Mouse (Mus musculus) erythroblast, adult 5-6 weeks (primary cell): ENCODE data around the gene Eln. TPM values are rescaled to one million over a fixed set of nuclear protein-coding genes. Genes with fewer than 3 reads are reported as not detected.

Source experiments
- total RNA-seq, 2 experiments: library from RNA; stranded (forward) in 1 of 2; stranded (reverse) in 1 of 2; fragments of 150-400 nt in 1 of 2; fragments of 200-764, 138-1000 nt in 1 of 2; gene quantifications; 2 replicates each; pipeline versions ENCODE4 v1.2.3 to v1.2.4; 2015 to 2017; ENCODE audit warnings: low replicate concordance in 2 of 2

The Eln gene
- total RNA-seq, 2 experiments from 2014 or later: not detected

Other genes with a start within 250 kb of the Eln start
- 0.21 and 0.96 TPM in 2 replicates for gene Clip2, start 194.9 kb downstream of the Eln start, total RNA-seq (2015; ENCODE audit: low replicate concordance)
- gene Clip2, start 194.9 kb downstream of the Eln start, total RNA-seq (2017; ENCODE audit: low replicate concordance): 2.1 and 4.0 TPM in 2 replicates
- 0.84 TPM in 1 of 2 replicates, not detected in the other for gene Syna, start 187.2 kb downstream of the Eln start, total RNA-seq (2015; ENCODE audit: low replicate concordance)
- not detected in 2 replicates for gene Syna, start 187.2 kb downstream of the Eln start, total RNA-seq (2017; ENCODE audit: low replicate concordance)
- 26.7 and 51.0 TPM in 2 replicates for gene Rfc2, start 166.0 kb downstream of the Eln start, total RNA-seq (2015; ENCODE audit: low replicate concordance)
- 14.7 and 23.7 TPM in 2 replicates for gene Rfc2, start 166.0 kb downstream of the Eln start, total RNA-seq (2017; ENCODE audit: low replicate concordance)
- 1.5 and 5.0 TPM in 2 replicates for gene Lat2, start 132.3 kb downstream of the Eln start, total RNA-seq (2015; ENCODE audit: low replicate concordance)
- 7.5 and 10.9 TPM in 2 replicates for gene Lat2, start 132.3 kb downstream of the Eln start, total RNA-seq (2017; ENCODE audit: low replicate concordance)
- 63.7 and 79.4 TPM in 2 replicates for gene Eif4h, start 107.8 kb downstream of the Eln start, total RNA-seq (2015; ENCODE audit: low replicate concordance)
- gene Eif4h, start 107.8 kb downstream of the Eln start, total RNA-seq (2017; ENCODE audit: low replicate concordance): 93.5 and 98.1 TPM in 2 replicates
- 0.19 and 2.1 TPM in 2 replicates for gene Limk1, start 58.7 kb downstream of the Eln start, total RNA-seq (2015; ENCODE audit: low replicate concordance)
- gene Limk1, start 58.7 kb downstream of the Eln start, total RNA-seq (2017; ENCODE audit: low replicate concordance): 2.1 and 3.6 TPM in 2 replicates
- 0.96 TPM in 1 of 2 replicates, not detected in the other for gene Tmem270, start 159.4 kb upstream of the Eln start, total RNA-seq (2015; ENCODE audit: low replicate concordance)
- not detected in 2 replicates for gene Tmem270, start 159.4 kb upstream of the Eln start, total RNA-seq (2017; ENCODE audit: low replicate concordance)
- 411 and 506 TPM in 2 replicates for gene Cldn13, start 168.2 kb upstream of the Eln start, total RNA-seq (2015; ENCODE audit: low replicate concordance)
- 369 and 379 TPM in 2 replicates for gene Cldn13, start 168.2 kb upstream of the Eln start, total RNA-seq (2017; ENCODE audit: low replicate concordance)
- gene Mettl27, start 185.0 kb upstream of the Eln start, total RNA-seq (2015; ENCODE audit: low replicate concordance): 70.4 and 120 TPM in 2 replicates
- 62.4 and 85.2 TPM in 2 replicates for gene Mettl27, start 185.0 kb upstream of the Eln start, total RNA-seq (2017; ENCODE audit: low replicate concordance)
- not detected in 2 replicates for gene Cldn4, start 199.6 kb upstream of the Eln start, total RNA-seq (2015; ENCODE audit: low replicate concordance)
- not detected in 2 replicates for gene Cldn4, start 199.6 kb upstream of the Eln start, total RNA-seq (2017; ENCODE audit: low replicate concordance)
- gene Cldn3, start 238.9 kb upstream of the Eln start, total RNA-seq (2015; ENCODE audit: low replicate concordance): not detected in 2 replicates
- not detected in 2 replicates for gene Cldn3, start 238.9 kb upstream of the Eln start, total RNA-seq (2017; ENCODE audit: low replicate concordance)